Mouse (Mus musculus) left cerebral cortex, postnatal 25 days (tissue): ENCODE measurements around the gene Mreg. TPM values are rescaled to one million over a fixed set of nuclear protein-coding genes. Genes with fewer than 3 reads are reported as not detected.

Experiments used
- DNase-seq, 2 experiments: peaks; one replicate each; pipeline ENCODE4 v3.0.0; 2022; ENCODE audit warnings: low spot score in 2 of 2, mixed read lengths in 1 of 2
- intact Hi-C: fragments of 180-260 bp; cut with DNase I; formaldehyde crosslinking; loops from one replicate; pipeline ENCODE4 v1.15.1; 2025
- total RNA-seq, 2 experiments: library from RNA; stranded (reverse); gene quantifications; 2 replicates each; pipeline ENCODE4 v1.2.3; 2021

Gene Mreg
- total RNA-seq, 2 experiments from 2014 or later: 3.5 to 4.6 TPM

DNA sequence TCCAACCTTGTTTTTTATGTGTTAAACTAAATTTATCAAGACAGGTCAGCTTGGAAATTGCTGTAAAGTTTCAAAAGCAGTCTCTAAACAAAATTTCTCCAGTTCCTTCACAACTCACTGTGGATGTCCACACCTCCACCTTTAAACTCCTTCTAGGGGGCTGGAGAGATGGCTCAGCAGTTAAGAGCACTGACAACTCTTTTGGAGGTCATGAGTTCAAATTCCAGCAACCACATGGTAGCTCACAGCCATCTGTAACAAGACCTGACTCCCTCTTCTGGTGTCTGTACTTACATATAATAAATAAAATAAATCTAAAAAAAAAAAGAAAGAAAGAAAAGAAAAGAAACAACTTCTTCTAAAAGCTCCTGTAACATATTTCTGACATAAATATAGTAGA, 67.1 kb downstream of the Mreg start:
- intact Hi-C loops: no loop called here
- DNase-seq: no peak

DNA sequence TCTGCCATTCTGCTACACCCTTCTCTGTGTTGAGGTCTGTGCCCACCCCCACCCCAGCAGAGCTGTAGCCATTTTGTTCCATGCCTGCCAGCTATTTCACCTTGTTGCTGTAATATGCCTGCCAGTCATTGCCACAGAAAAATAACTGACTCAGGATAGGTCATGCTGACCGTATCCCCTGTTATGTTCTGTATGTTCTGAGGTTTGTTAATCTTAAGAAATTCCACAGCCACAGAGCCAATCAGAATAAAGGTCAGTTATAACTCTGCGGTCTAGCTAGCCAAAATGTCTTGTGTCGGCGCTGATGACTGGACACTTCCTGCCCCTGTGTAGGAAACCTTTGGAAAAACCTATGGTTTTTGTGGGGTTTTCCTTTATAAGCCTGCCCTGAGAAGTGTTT, 67.7 kb downstream of the Mreg start:
- intact Hi-C loops: no loop called here
- no peak for DNase-seq

DNA sequence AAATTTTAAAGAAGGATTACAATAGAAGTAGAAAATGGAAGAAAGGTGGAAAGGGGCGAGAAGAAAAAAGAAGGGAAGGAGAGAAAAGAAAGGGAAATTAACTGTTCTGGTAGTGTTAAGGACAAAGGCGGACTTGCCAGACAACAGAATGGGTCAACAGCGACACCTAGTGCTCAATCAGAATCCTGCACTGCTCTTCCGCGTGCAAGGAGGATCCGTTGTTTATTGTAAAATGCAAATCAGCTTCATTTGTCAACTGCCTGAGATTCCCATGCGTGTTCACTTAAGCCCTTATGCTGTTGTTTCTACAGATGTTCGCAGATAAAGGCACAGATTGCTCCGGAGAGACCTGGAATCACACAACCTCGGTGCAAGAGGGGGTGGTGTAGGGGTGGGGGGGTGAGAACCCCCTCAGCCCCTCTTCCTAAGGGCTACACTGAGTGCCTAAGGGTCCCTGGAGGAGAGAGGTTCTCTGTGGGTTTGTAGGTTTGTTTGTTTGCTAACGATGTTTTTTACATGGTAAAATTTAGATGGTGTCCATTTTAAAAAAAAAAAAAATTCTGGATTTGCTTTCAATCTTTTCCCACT, 70.1 kb downstream of the Mreg start:
- intact Hi-C loops: no loop called here
- DNase-seq: peak; percentile 43 to 49

DNA sequence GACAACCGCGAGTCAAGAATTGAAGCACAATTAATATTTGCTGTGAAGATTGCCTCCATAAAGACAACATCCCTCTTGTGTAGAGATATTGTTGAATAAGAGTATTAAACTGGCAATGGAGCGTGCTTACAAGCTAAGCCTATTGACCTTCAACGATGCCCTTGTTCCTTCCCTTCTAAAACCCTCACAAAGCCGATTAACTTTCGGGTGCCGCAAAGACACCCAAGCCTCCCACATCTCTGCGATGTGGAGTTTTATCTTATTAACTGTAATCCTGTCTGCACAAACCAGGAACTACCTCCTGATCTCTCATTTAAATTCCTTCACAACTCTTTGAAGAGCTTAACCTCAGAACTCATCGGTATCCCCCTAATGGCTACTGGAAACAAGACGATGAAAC, 76.0 kb downstream of the Mreg start:
- intact Hi-C loops: loop anchor here (5.0 kb wide), 1 partner anchor 844 kb away; no protein-coding TSS in a partner anchor
- no peak for DNase-seq

DNA sequence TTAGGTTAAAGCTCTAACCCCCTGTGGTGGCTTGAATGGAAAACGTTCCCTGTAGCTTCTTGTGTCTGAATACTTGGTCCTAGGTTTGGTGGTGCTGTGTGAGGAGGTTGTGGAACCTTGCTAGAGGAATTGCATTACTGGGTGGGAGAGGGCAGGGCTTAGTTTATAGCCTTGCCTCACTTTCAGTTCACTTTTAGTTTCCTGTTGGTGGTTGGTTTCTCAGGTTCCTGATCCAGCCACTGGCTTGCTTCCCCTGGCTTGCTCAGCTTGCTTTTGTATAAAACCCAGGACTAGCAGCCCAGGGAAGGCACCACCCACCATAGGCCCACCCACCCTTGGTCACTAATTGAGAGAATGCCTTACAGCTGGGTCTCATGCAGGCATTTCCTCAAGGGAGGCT, 77.6 kb downstream of the Mreg start:
- intact Hi-C loops: no loop called here
- no peak for DNase-seq

DNA sequence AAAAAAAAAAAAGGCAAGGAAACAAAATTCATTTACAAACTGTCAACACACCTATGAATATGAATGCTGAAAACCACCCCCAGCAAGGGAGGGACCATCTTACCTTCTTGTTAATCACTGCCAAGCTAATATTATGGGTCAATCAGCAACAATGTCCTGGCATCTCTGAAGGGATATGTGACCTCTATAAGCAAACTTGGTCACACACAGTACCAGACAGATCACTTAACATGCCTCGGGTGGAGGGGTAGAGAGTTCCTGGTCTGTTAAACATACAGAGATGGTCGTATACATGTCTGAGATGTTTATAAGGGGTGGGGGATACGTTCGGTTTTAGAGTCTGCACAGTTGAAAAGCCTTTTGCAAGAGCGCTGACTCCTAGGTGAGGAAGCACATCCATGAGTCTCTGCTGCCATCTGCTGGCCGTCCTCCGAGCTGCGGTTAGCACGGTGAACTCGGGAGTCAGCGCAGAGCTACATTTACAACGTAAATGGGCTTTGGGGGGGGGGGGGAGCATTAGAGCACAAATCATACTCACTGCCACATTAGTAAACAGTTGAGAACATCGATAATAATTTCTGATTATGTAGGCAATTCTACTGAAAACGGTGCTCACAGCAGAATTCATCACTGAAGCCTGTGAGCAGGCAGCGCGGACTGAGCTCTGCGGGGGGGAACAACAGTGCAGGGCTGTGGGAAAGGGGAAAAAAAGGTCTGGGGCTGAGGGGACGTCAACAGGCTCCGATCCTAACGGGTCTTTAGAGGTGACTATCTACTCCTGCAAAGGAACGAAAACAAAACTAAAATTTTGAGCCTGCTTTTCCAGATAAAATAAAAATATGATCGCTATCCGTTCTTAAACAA, 88.4 kb downstream of the Mreg start:
- intact Hi-C loops: loop anchor here (5.0 kb wide), 1 partner anchor 616 kb away; no protein-coding TSS in a partner anchor
- DNase-seq: peak; percentile 88 to 89

DNA sequence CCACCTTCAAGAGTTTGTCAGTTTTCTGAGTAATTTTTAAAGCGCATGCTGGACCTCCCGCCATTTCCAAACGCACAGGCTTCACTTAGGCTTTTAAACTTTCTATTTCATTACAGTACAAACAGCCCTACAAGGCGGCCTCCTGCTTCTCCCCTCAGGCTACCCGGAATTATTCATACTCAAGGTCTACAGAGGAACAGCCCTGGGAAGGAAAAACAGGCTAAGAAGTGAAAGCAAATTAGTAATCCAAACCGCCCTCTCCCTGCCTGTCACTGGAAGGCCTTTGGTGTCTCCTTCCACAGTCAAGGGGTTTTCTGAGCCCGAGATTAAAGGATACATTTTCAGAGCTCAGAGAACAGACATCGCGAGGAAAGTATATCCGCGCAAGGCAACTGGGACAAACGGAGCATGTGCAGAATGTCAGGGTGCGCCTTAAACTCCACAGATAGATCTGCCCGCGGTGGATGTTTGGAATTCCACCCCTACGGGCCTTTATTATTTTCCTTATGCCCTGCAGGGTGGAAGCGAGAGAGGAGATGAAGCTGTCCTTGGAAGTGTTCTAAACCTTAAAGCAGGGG, 90.4 kb downstream of the Mreg start:
- DNase-seq: no peak
- intact Hi-C loops: loop anchor here (5.0 kb wide), 1 partner anchor 614 kb away; no protein-coding TSS in a partner anchor

DNA sequence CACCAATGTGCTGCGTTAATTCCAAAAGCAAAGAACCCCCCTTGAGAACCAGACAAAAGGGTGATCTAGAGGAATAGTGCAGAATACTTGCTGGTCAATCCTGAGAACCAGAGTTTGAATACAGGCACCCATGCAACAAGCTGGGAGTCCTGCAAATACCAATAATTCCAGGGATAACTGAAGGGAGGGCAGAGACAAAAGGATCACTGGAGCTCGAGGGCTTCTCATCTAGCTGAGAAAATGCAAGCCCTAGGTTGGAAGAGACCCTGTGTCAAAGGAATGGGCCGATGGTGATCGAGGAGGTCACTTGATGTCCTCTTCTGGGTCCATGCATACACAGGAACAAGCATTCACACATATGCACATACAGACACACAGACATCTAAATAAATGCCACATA, 92.1 kb downstream of the Mreg start:
- no peak for DNase-seq
- intact Hi-C loops: loop anchor here (5.0 kb wide), 1 partner anchor 613 kb away; no protein-coding TSS in a partner anchor

DNA sequence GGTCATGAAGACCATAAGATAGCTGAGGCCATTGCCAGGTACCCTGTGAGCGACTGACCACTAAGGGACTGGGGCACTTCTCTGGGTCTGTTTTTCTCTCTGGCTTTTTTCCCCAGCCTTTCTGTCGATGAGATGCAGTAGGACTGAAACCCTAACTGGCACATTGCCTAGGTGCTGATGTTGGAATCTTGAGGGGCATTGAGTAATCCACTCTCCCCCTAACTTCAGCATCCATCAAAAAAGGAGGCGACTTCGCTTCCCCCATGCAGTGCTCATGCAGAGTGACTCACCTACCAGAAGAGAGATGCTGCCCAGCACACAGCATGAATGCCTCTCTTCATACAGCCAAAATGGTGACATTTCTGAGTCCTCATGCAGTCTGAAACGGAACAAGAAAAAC, 97.9 kb downstream of the Mreg start:
- intact Hi-C loops: no loop called here
- DNase-seq: no peak

Other genes starting within 250 kb of the Mreg start
- gene Pecr, start 72.0 kb upstream of the Mreg start, total RNA-seq: 1 to 10 TPM; 3.3 to 4.1 TPM
- 10 to 100 TPM; 21.4 to 25.3 TPM for gene Tmem169, start 72.1 kb upstream of the Mreg start, total RNA-seq
- gene Xrcc5, start 95.1 kb upstream of the Mreg start, total RNA-seq: 10 to 100 TPM; 12.7 to 15.2 TPM